Mouse (Mus musculus) kidney, adult 2 months (tissue): ENCODE data around the gene Cntn5.

Experiments
- CTCF ChIP-seq: fragments of 200-500 bp; conservative IDR thresholded peaks from 2 replicates; pipeline ENCODE4 v1.5.1; 2011; ENCODE audit warnings: low read depth, mild to moderate bottlenecking, control low read depth, low read length, moderate library complexity, mixed read lengths; ENCODE audit not compliant: insufficient read depth, insufficient read length
- POLR2A ChIP-seq: fragments of 200-500 bp; IDR thresholded peaks from one replicate; pipeline ENCODE4 v1.6.1; 2011; ENCODE audit warnings: low read depth, low read length, control low read depth

DNA sequence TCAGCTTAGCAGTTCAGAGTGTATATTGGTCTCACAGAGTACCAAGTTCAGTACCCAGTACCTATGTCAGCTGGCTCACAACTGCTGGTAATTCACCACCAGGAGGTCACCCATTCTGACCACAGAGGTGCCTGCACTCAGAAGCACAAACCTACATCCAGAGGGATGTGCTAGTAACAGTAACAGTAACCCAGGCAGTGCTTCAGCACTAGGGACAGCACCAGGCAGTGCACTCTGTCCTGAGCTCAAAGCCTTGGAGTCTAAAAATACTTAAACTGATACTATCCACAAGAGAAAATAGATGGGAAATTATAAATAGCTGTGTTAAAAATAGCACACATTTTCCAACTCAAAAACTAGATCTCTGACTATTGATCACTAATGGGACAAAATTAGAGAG lies 334.7 kb downstream of the Cntn5 start:
- no peak for TF ChIP-seq CTCF
- TF ChIP-seq POLR2A, result no peak
